Mouse (Mus musculus) adrenal gland, adult 8-10 months (tissue): ENCODE results near the gene Cpn1. TPM values are rescaled to one million over a fixed set of nuclear protein-coding genes. Genes with fewer than 3 reads are reported as not detected.
A peak's percentile ranks its signal among the peaks of the same experiment; 100 is the strongest.
"Not testable (repeated sequence)": the region's sequence is repeated elsewhere in the genome, so short reads cannot be mapped to it uniquely, and the experiment has no call there.

Source experiments
- DNase-seq: peaks from one replicate; pipeline ENCODE4 v3.0.0; 2022
- total RNA-seq, 4 experiments: library from RNA; stranded (reverse); gene quantifications; 2 replicates each; pipeline ENCODE4 v1.2.4; 2022

The Cpn1 gene
- total RNA-seq, 4 experiments from 2014 or later: 0.12 TPM; not detected in 3

DNA sequence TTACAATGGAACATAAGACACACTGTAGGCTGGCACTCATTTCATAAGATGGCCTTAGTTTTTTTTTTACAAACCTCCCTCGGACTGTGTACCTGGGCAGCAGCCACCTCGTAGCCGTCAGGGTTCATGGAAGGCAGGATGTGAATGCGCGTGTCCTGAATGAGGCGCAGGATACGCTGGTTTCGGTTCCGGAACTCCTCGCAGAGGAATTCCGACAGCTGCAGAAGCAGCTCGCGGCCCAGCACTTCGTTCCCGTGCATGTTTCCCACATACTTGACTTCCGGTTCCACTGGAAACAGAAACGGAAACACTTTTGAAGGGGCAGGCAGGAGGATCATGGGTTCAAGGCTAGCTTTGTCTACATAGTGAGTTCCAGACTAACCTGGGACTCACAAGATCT lies 5.6 kb downstream of the Cpn1 start:
- no peak for DNase-seq

- DNase-seq: no peak
Observed at GRCm38 (mm10) chr19:43977799-43978198, 8.6 kb downstream of the Cpn1 start.

- no peak for DNase-seq
Observed at GRCm38 (mm10) chr19:43976661-43977060, 9.7 kb downstream of the Cpn1 start.

DNA sequence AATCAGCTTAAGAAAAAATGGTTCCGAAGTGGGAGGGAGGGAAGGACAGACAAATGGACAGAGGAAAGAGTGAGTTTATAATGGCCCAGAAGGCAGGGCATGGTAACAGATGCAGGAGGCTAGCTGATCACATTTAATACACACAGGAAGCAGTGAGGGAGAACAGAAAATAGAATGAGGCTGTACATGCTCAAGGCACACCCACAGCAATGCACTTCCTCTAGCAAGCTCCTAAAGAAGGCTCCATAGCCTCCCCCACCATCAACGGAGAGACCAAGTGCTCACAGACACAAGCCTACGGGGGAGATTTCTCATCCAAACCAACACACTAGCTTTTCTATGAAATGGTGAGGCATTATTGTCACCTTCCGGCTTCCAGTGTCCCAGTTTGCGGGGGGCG lies 12.1 kb downstream of the Cpn1 start:
- no peak for DNase-seq

DNA sequence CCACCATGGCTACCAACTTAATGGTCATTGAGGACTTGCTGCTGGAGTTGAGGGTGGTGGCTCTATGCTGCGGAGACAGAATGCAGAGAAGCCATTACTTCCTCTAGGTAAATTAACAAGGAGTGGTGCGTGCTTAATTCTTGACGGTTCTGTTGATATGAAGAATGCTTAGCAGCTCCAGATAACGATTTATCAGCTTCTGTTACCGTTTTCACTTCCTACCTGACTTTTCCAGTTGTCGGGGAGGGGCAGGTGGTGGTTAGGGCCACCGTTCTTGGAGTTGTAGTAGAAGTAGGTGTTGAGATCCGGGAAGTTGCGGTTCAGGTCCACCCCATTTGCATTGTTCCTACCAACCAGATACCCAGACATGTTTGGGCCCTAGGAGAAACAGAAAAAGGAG lies 12.6 kb downstream of the Cpn1 start:
- DNase-seq: no peak

- DNase-seq: no peak
Observed at GRCm38 (mm10) chr19:43972129-43972528, 14.2 kb downstream of the Cpn1 start.

- DNase-seq: no peak
Observed at GRCm38 (mm10) chr19:43968436-43969026, 17.8 kb downstream of the Cpn1 start.

DNA sequence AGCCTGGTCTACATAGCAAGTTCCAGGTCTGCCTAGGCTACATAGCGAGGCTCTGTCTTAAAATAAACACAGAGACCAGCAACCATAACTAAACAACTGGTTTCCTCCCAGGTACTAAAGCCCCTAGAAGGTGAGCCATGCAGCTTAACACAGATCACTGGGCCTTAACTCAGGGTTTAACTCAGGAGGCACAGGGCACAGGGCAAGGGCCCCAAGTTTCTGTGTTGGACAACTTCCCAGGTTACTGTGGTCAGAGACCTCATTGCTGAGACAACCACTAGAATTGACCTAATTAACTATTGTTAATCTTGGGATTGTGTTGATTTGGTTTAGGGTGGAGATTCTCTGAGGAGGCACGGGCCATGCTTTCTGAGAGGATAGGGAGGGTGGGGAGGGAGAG lies 19.9 kb downstream of the Cpn1 start:
- no peak for DNase-seq

DNA sequence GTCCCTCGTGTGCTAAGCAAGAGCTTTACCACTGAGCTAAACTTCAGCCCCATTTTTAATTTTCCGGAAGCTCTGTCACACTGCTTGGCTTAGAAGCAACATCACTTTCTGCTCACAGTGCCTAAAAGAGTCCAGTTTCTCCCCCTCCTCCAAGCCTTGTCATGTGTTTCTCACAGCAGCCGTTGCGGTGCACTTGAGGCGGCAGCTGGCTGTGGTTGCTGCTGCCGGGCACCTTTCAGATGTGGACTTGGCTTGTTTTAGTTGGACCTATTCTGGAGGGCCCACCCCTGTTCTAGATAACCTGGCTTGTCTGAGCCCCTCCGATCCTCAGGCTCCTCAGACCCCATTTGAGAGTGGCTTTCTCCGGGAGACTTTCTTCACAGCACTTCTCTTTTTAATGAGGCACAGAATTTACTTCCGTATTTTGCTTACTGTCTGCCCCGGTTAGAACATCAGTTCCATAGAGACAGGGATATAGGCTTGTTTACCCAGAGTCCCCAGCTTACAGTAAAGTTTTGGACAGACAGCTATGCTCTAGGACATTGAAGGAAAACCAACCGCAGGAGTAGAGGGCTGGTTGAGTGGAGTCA lies 20.8 kb downstream of the Cpn1 start:
- no peak for DNase-seq

- DNase-seq: no peak
Observed at GRCm38 (mm10) chr19:43962795-43963194, 23.6 kb downstream of the Cpn1 start.

- DNase-seq: no peak
Observed at GRCm38 (mm10) chr19:43961185-43961584, 25.2 kb downstream of the Cpn1 start.

DNA sequence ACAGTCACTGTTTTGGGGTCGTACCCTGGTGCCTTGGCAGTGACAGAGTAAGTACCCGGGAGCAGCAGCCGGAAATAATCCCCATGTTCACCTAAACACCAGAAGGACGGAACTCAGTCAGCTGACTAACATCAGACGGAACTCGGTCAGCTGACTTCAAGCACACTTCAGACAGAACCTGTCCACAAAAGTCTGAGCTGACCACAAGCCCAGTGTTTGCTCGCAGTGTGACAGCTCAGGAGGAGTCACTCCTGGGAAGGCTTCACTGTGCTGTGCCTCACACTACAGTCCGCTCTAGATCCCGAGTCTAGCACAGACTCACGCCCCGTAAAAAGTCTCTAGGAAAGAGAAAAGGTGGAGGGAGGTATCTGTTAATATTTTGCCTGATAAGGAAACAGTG lies 26.3 kb downstream of the Cpn1 start:
- DNase-seq: no peak

DNA sequence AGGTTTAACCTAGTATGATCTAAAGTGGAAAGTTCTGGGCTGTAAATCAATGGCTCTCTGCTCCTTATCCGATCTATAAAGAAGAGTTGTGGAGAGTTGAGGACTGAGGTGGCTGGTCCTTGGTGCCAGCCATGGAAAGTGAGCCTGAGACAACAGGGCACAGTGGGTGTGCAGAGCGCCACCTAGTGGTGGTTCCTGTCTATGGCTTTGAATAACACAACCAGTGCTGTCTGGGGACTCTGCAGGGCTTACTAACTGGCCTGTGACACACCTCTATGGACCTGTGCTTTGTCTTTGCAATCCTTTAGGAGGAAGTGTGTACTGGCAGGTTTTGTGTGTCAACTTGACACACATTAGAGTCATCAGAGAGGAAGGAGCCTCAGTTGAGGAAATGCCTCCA lies 27.2 kb downstream of the Cpn1 start:
- DNase-seq: peak; percentile 45

- DNase-seq: no peak
Observed at GRCm38 (mm10) chr19:43957881-43958280, 28.5 kb downstream of the Cpn1 start.

- no peak for DNase-seq
Observed at GRCm38 (mm10) chr19:43957402-43957801, 29.0 kb downstream of the Cpn1 start.

- no peak for DNase-seq
Observed at GRCm38 (mm10) chr19:43955266-43955665, 31.1 kb downstream of the Cpn1 start.

DNA sequence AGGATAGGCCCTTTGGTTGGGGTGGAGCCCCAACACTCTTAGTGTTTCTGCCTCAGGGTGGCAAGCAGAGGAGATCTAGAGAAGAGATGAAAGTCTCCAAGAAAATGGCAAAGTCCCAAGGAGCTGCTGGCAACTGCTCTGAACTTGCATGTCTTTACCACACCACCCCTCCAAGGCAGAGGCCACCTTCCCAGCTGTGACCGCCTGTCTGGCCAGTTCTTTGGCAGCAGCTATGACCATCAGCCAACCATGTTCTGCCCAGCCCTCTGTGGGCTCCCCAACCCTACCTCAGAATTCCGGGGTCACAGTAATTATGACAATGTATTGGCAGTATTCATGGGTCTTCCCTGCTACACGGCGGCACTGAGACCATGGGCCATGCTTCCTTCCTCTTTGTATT lies 31.5 kb downstream of the Cpn1 start:
- DNase-seq: no peak

DNA sequence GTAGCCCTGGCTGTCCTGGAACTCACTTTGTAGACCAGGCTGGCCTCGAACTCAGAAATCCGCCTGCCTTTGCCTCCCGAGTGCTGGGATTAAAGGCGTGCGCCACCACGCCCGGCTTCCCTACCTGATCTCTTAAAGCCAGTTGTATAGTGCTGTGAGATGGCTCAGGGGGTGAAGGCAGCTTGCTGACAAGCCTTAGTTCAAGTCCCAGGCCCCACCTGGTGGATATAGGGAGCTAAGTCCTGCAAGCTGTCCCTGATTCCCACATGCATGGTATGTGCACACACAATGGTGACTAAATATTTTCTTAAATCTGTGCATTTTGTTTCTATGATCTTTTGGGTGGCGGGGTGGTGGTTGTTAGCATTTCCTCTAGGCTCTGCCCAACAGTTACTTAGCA lies 33.4 kb downstream of the Cpn1 start:
- not testable (repeated sequence) for DNase-seq

DNA sequence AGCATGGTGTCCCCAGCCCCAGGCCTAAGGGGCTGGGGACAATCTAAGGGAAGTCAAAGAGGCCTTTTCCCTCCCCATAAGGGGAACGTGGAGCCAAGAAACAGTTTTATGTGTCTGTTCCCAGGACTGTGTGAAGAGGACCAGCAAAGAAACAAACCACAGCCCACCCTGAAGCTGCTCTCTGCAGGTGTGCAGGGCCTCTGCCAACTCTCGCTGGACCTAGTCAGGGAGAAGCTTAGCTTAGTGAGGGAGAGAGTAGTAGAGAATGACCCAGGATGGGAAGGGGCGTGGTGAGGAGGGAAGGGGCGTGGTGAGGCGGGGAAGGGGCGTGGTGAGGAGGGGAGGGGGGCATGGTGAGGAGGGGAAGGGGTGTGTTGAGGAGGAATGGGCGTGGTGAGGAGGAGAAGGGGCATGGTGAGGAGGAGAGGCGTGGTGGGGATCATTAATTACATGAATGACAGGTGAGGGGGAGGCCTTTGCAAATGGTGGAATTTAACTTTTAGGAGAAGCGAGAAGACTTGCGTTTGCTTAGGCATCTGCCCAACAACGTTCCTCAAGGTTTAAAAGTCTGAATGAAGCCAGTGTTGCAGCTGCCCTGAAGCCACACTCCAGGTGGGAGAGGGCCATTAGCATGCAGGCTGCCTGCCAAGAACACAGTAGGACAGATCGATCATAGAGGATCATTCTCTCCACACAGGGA lies 37.1 kb downstream of the Cpn1 start:
- DNase-seq: no peak

DNA sequence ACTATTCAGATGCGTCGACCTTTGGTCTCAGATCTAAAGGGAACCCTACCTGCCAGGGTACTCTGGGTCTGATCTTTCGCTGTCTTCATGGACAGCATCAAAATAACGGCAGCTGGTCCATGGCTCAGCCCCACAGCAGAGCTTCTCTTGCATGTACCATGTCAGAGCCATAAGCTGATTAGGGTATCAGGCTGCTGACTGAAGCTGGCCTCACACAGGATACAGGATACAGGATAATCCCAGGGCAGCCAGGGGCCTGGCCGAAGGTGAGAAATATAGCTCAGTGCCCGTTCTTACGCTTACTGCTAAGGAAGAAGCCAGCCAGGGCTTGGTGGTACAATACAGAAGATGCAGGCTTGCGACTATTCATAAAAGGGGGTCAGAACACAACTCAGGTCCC lies 41.8 kb downstream of the Cpn1 start:
- DNase-seq: no peak

DNA sequence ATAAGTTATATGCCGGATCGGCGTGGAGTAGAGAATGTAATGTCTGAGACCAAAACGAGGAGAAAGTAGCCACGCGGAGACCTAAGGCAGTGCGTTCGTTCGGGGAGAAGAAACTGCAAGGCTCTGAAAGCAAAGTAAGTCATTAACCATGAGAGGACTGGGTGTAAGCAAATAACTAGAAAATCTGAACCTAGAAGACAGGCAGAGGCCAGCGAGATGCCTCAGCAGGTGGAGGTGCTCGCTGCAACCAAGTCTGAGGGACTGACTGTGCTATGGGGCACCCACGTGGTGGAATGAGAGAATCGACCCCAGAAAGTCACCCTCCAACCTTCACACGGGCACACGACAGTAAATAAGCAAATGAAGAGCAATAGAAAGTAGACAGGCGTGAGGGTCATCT lies 43.3 kb downstream of the Cpn1 start:
- no peak for DNase-seq

DNA sequence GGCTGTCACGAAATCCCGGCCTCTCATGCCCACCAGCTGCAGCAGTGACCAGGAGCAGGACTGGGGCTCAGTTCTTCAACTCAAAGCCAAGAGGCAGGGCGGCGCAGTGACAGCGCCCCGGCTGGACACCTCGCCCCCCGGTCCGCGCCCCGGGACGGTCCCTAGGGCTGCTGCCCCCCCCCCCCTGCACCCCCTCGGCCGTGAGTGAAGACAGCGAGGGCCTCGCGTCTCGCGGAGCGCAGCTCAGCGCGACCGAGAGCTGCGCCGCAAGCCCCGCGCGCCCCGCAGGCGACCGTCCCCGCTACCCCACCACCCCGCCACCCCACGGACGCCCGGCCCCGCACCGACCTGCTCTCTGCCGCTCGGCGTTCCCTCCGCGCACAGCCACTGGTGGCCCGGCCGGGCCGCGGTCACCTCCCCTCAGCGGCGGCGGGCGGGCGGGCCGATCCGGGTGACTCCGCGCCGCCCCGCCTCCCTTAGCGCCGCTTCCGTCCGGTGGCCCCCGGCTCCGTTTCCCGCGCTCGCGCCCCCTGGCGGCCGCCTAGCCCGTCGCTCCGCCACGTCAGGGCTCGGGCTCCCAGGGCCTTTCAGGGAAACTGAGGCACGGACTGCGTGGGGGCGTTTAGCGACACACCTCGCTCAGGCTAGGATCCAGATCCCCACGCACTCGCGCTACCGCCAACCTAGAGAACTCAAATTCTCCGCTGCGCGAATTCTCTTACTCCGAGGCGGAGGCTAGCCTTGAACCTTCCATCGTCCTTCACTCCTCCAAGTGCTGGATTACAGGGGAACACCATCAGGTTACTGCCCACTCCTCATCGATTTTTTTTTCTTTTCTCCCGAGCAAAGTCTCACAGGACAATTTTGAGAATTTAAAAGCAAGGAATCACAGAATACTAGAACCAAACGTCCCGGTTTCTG lies 46.3 kb downstream of the Cpn1 start, which contains the start of gene Dnmbp:
Gene Dnmbp (minus strand): TSS at position 423 of the 921 bp plus-strand sequence.
- peak; percentile 58 for DNase-seq

GRCm38 (mm10) chr19:43939171-43939768 lies 47.1 kb downstream of the Cpn1 start:
- no peak for DNase-seq
